Mouse (Mus musculus): ENCODE measurements at regions not wholly inside any gene's neighbourhood (a gene's known extent, or its start where the extent isn't known, plus 50 kb on each side); places are given as distances from the start of the nearest gene placed in this dataset.

DNA sequence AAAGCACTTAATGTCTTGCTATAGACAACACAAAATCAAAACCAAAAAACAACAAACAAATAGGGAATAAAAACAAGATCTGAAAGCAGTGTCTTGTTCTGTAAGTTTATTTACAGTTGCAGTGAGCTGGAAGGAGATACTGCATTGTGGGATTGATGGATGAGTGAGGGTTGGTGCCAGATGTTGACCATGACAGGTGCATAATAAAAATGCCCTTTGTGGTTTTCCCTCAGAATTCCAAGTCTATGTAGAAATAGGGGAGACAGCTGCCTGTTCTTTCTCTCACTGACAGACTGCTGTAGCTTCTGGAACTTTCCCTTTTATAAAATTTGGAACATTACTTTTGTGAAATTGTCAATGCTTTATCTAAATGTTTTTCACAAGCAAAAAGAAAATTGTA lies 73.9 kb upstream of the Pam start:
- TF ChIP-seq POLR2A (IDR thresholded peaks at IDR 0.05; ENCODE audit: insufficient read depth, low read depth, low read length): no peak
- no peak for TF ChIP-seq CTCF (IDR thresholded peaks at IDR 0.05; ENCODE audit: insufficient read depth, low read depth, low read length)
